Mouse (Mus musculus): ENCODE measurements around the gene Nsrp1. TPM values are rescaled to one million over a fixed set of nuclear protein-coding genes. Genes with fewer than 3 reads are reported as not detected.

Nsrp1 gene
- total and polyA plus RNA-seq, 3 experiments, result 8.8 to 45.7 (median 17.6) TPM

DNA sequence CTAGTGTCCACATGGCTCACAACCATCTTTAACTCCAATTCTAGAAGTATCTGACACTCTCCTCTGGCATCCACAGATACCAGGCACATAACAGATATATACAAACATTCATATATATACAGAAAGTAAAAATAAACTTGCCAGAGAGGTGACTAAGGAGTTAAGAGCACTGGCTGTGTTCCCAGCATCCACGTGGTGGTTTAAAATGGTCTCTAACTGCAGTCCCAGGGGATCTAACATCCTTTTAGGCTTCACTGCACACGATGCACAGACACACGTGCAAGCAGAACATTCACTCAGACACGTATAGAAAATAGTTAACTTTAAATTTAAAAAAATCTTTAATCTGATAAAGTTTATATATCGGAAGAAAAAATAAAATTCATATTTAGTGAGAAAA lies 16.3 kb downstream of the Nsrp1 start:
- in situ Hi-C loops (cut with MboI; ENCODE audit: low pct_ligation_motif_present, low pct_unique_long_range_greater_than_20kb, low sequenced_read_pairs) (no loop called here), dilution Hi-C loops (cut with MboI; ENCODE audit: extremely low pct_ligation_motif_present, extremely low pct_unique_long_range_greater_than_20kb, low sequenced_read_pairs) (no loop called here)
- Histone ChIP-seq H3K4me1 (ENCODE audit: control insufficient read depth in 1 of 2, insufficient read depth in 2 of 2) (peaks cover 0 to 28% of the 10 kb centered on the region in 2 experiments; a peak in 2 of 4 replicates), H3K9ac (ENCODE audit: insufficient read depth, low read depth) (no peak overlapping the region), H3K36me3 (replicated peaks in 1 of 2; ENCODE audit: control insufficient read depth in 1 of 2, insufficient read depth in 1 of 2, low read length in 1 of 2) (peaks cover 19 to 64% of the 10 kb centered on the region in 2 experiments), H3K9me3 (replicated peaks; ENCODE audit: low read length) (no peaks in the 10 kb centered on the region), H3K27ac (ENCODE audit: insufficient read depth, low read depth) (no peak overlapping the region), H3K27me3 (replicated peaks) (no peaks in the 10 kb centered on the region), H3K4me3 (replicated peaks in 1 of 3; ENCODE audit: low read depth in 2 of 3, low read length in 2 of 3, poor library complexity in 1 of 3) (no peak overlapping the region), H3K79me2 (replicated peaks; ENCODE audit: control insufficient read depth, extremely low read depth, insufficient read depth, poor library complexity, severe bottlenecking) (peaks cover 38% of the 10 kb centered on the region), H3K4me2 (ENCODE audit: insufficient read depth, low read depth, poor library complexity, severe bottlenecking) (no peak overlapping the region)
- TF ChIP-seq SIN3A (IDR thresholded peaks at IDR 0.05; ENCODE audit: low read length) (no peak), RAD21 (IDR thresholded peaks at IDR 0.05; ENCODE audit: low read depth, low read length) (no peak), CHD2 (IDR thresholded peaks at IDR 0.05; ENCODE audit: low read length) (no peak), MYC (IDR thresholded peaks at IDR 0.05; ENCODE audit: low read depth, low read length) (0 out of 2 replicates have a peak, but pooled peaks have one; percentile 38), POLR2A (IDR thresholded peaks at IDR 0.05; ENCODE audit: low read depth, low read length) (no peak), MXI1 (IDR thresholded peaks at IDR 0.05; ENCODE audit: low read depth, low read length) (no peak), UBTF (IDR thresholded peaks at IDR 0.05; ENCODE audit: low read depth, low read length) (no peak), NRF1 (IDR thresholded peaks at IDR 0.05; ENCODE audit: low read depth, low read length) (no peak), BHLHE40 (IDR thresholded peaks at IDR 0.05; ENCODE audit: low read depth, low read length) (peak; percentile 63), ZNF384 (IDR thresholded peaks at IDR 0.05; ENCODE audit: low read depth, low read length) (no peak), EP300 (IDR thresholded peaks at IDR 0.05; ENCODE audit: low read length) (no peak)
- DNase-seq (ENCODE audit: extremely low read depth), result peak; percentile 49

DNA sequence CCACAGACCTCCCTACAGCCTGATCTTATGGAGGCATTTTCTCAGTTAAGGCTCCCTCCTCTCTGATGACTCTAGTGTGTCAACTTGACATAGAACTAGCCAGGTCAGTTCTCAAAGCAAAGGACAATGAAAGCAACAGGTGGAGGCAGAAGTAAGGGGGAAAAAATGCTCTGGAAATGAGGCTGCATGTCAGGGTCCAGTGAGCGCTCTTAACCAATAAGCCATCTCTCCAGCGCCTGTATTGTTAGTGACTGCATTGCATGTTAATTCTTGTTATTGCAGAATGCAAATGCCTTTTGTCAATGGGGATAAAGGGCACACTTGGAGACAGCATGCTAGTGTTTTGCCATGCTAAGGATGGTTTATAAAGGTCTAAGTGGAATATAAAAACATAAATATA lies 35.4 kb downstream of the Nsrp1 start:
- Histone ChIP-seq H3K4me1 (ENCODE audit: control insufficient read depth in 1 of 2, insufficient read depth in 2 of 2) (peaks cover 0 to 37% of the 10 kb centered on the region in 2 experiments; a peak in 2 of 4 replicates), H3K9ac (ENCODE audit: insufficient read depth, low read depth) (no peak overlapping the region), H3K36me3 (replicated peaks in 1 of 2; ENCODE audit: control insufficient read depth in 1 of 2, insufficient read depth in 1 of 2, low read length in 1 of 2) (peaks cover 19 to 35% of the 10 kb centered on the region in 2 experiments), H3K4me3 (replicated peaks in 1 of 3; ENCODE audit: low read depth in 2 of 3, low read length in 2 of 3, poor library complexity in 1 of 3) (no peak overlapping the region), H3K27ac (ENCODE audit: insufficient read depth, low read depth) (no peak overlapping the region), H3K79me2 (replicated peaks; ENCODE audit: control insufficient read depth, extremely low read depth, insufficient read depth, poor library complexity, severe bottlenecking) (no peaks in the 10 kb centered on the region), H3K9me3 (replicated peaks; ENCODE audit: low read length) (no peaks in the 10 kb centered on the region), H3K4me2 (ENCODE audit: insufficient read depth, low read depth, poor library complexity, severe bottlenecking) (no peak overlapping the region), H3K27me3 (replicated peaks) (no peaks in the 10 kb centered on the region)
- no peak for TF ChIP-seq IRF4 (IDR thresholded peaks at IDR 0.05; ENCODE audit: low read depth, low read length)
- TF ChIP-seq JUND (conservative IDR thresholded peaks at IDR 0.05; ENCODE audit: low read depth, low read length), result no peak
- TF ChIP-seq ZC3H11A (IDR thresholded peaks at IDR 0.05; ENCODE audit: low read depth, low read length), result no peak
- no peak for TF ChIP-seq CHD2 (IDR thresholded peaks at IDR 0.05; ENCODE audit: low read length)
- no peak for TF ChIP-seq TCF12 (IDR thresholded peaks at IDR 0.05; ENCODE audit: low read depth, low read length)
- TF ChIP-seq TBP (conservative IDR thresholded peaks at IDR 0.05; ENCODE audit: low read depth, low read length), result no peak
- TF ChIP-seq MAFK (IDR thresholded peaks at IDR 0.05; ENCODE audit: insufficient replicate concordance, low read length), result no peak
- no peak for TF ChIP-seq CTCF (conservative IDR thresholded peaks at IDR 0.05 in 1 of 2, IDR thresholded peaks at IDR 0.05 in 1 of 2; ENCODE audit: low read depth in 2 of 2, low read length in 2 of 2)
- no peak for TF ChIP-seq NELFE (IDR thresholded peaks at IDR 0.05; ENCODE audit: low read depth, low read length)
- no peak for TF ChIP-seq MYC (IDR thresholded peaks at IDR 0.05; ENCODE audit: low read depth, low read length)
- dilution Hi-C loops (cut with MboI; ENCODE audit: extremely low pct_ligation_motif_present, extremely low pct_unique_long_range_greater_than_20kb, low sequenced_read_pairs), result no loop called here
- in situ Hi-C loops (cut with MboI; ENCODE audit: low pct_ligation_motif_present, low pct_unique_long_range_greater_than_20kb, low sequenced_read_pairs), result no loop called here
- DNase-seq (ENCODE audit: extremely low read depth), result peak; percentile 61

Data from CH12.LX (cell line).